Mouse (Mus musculus): ENCODE results near the gene Samd8.

- TF ChIP-seq POLR2A (IDR thresholded peaks at IDR 0.05; ENCODE audit: low read depth, low read length) (no peak), CTCF (IDR thresholded peaks at IDR 0.05; ENCODE audit: extremely low read depth, insufficient read depth, insufficient read length, insufficient replicate concordance) (no peak)
Observed at GRCm38 (mm10) chr14:21800641-21801040, 50.3 kb downstream of the Samd8 start.
